Mouse (Mus musculus) limb, embryonic 13.5 days (tissue): ENCODE measurements around the gene Tnp2. TPM values are rescaled to one million over a fixed set of nuclear protein-coding genes. Genes with fewer than 3 reads are reported as not detected.

Experiments
- ATAC-seq: fragments of 200-750 bp; cut with Nextera tagmentation; 2 replicates; pipeline ENCODE4 v1.8.0; 2017; ENCODE audit warnings: low read depth, moderate number of reproducible peaks, moderate TSS enrichment; ENCODE audit not compliant: low FRiP score
- H3K27ac ChIP-seq: fragments of 300-500 bp; sonication (generic); 2 replicates; pipeline ENCODE4 v1.5.1; 2015; ENCODE audit warnings: inconsistent platforms, mild to moderate bottlenecking, moderate library complexity
- H3K27me3 ChIP-seq: fragments of 300-500 bp; sonication (generic); 2 replicates; pipeline ENCODE4 v1.6.1; 2015; ENCODE audit warnings: mild to moderate bottlenecking, inconsistent platforms
- H3K36me3 ChIP-seq: fragments of 300-500 bp; sonication (generic); 2 replicates; pipeline ENCODE4 v1.6.1; 2015; ENCODE audit warnings: inconsistent platforms, mild to moderate bottlenecking, moderate library complexity
- H3K4me1 ChIP-seq: fragments of 300-500 bp; sonication (generic); 2 replicates; pipeline ENCODE4 v1.6.1; 2015; ENCODE audit warnings: inconsistent platforms
- H3K4me2 ChIP-seq: fragments of 300-500 bp; sonication (generic); replicated peaks from 2 replicates; pipeline ENCODE4 v1.6.1; 2015; ENCODE audit warnings: inconsistent platforms, mild to moderate bottlenecking, moderate library complexity
- H3K4me3 ChIP-seq: fragments of 300-500 bp; sonication (generic); 2 replicates; pipeline ENCODE4 v1.5.1; 2015; ENCODE audit warnings: moderate library complexity, mild to moderate bottlenecking, inconsistent platforms
- H3K9ac ChIP-seq: fragments of 300-500 bp; sonication (generic); 2 replicates; pipeline ENCODE4 v1.6.1; 2015; ENCODE audit warnings: mild to moderate bottlenecking, inconsistent platforms
- H3K9me3 ChIP-seq: fragments of 300-500 bp; sonication (generic); 2 replicates; pipeline ENCODE4 v1.6.1; 2016; ENCODE audit warnings: inconsistent platforms
- WGBS: fragments of 180-500 bp; shearing (Covaris S2); methylation state at CpG from one replicate; pipeline ENCODE4 v1.1.7; 2015; 5-methylcytosine and 5-hydroxymethylcytosine counted together
- polyA plus RNA-seq: library from polyadenylated mRNA; unstranded; fragments of >200 nt; fragmentation: Nextera tagmentation; extraction: Ambion mirVana; gene quantifications from 2 replicates; pipeline ENCODE4 v1.2.1, GENCODE M21; 2015

Gene Tnp2
- polyA plus RNA-seq, 1 experiment from 2014 or later: not detected

GRCm38 (mm10) chr16:10762569-10763180, 25.8 kb downstream of the Tnp2 start:
- Histone ChIP-seq H3K4me1 (no peaks in the 10 kb centered on the region), H3K4me3 (no peak overlapping the region), H3K36me3 (no peaks in the 10 kb centered on the region), H3K27ac (no peak overlapping the region), H3K27me3 (no peaks in the 10 kb centered on the region), H3K9me3 (no peaks in the 10 kb centered on the region), H3K4me2 (no peak overlapping the region), H3K9ac (no peak overlapping the region)
- WGBS: 69% methylated on average over 5 of the region's 5 CpGs
- ATAC-seq: no peak

DNA sequence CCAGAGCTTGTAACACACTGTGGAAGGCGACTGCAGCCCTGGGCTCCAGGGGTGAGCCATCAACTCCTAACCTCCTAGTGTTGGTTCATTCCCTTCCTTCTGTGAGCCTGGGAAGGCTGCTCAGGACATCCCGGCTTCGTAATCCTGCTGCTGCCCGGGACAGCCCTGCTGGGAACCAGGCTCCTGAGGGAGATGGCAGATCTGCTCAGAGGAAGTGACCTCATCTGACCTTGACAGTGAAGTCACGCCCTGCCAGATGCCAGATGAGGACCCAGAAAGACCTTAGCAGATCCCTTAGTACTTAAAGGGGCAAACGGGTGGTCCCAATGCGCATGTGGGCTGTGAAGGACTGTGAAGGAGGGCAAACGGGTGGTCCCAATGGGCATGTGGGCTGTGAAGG, 27.3 kb downstream of the Tnp2 start:
- Histone ChIP-seq H3K27ac (no peak overlapping the region), H3K36me3 (no peaks in the 10 kb centered on the region)

GRCm38 (mm10) chr16:10756168-10756567, 32.3 kb downstream of the Tnp2 start:
- H3K4me3 ChIP-seq: no peak overlapping the region
- H3K36me3 ChIP-seq: no peaks in the 10 kb centered on the region
- WGBS: 61% methylated on average over 6 of the region's 6 CpGs
- H3K27ac ChIP-seq: no peak overlapping the region
- no peaks in the 10 kb centered on the region for H3K27me3 ChIP-seq
- no peaks in the 10 kb centered on the region for H3K9me3 ChIP-seq
- no peak overlapping the region for H3K9ac ChIP-seq
- H3K4me1 ChIP-seq: no peaks in the 10 kb centered on the region
- H3K4me2 ChIP-seq: no peak overlapping the region
- ATAC-seq: no peak

More for the DNA sequence above, 27.3 kb downstream of the Tnp2 start:
- H3K9me3 ChIP-seq: no peaks in the 10 kb centered on the region
- no peak overlapping the region for H3K4me3 ChIP-seq
- no peak overlapping the region for H3K9ac ChIP-seq
- no peaks in the 10 kb centered on the region for H3K27me3 ChIP-seq
- no peaks in the 10 kb centered on the region for H3K4me1 ChIP-seq
- ATAC-seq: no peak
- 56% methylated on average over 8 of the region's 8 CpGs for WGBS
- H3K4me2 ChIP-seq: no peak overlapping the region

GRCm38 (mm10) chr16:10754521-10755296, 33.8 kb downstream of the Tnp2 start:
- Histone ChIP-seq H3K4me3 (no peak overlapping the region), H3K36me3 (no peaks in the 10 kb centered on the region), H3K27ac (no peak overlapping the region), H3K27me3 (no peaks in the 10 kb centered on the region), H3K9me3 (no peaks in the 10 kb centered on the region), H3K4me2 (no peak overlapping the region), H3K9ac (no peak overlapping the region), H3K4me1 (peaks cover 9% of the 10 kb centered on the region)
- 89% methylated on average over 3 of the region's 3 CpGs for WGBS
- ATAC-seq: no peak

DNA sequence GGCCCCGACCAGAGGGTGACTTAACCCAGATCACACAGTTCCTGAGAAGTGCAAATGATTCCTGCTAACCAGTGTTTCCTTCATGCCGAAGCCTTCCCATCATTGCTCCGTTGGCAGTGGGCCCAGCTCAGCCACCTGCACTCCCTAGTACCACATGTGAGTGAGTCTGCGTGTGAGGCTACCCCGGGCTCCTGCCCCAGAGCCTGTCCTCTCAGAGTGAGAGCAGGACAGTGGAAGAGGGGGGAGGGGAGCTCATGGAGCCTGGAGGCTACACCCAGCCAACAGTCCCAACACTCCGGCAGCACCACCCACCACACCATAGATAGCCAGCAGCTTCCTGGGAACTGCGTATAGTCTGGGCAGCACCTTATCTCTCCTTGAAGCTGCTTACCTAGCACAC, 38.6 kb downstream of the Tnp2 start:
- Histone ChIP-seq H3K27me3 (no peaks in the 10 kb centered on the region), H3K4me3 (no peak overlapping the region), H3K27ac (no peak overlapping the region), H3K9ac (no peak overlapping the region), H3K4me2 (no peak overlapping the region), H3K36me3 (no peaks in the 10 kb centered on the region), H3K4me1 (peaks cover 25% of the 10 kb centered on the region), H3K9me3 (no peaks in the 10 kb centered on the region)
- peak; percentile 73 for ATAC-seq
- WGBS: 38% methylated on average over 7 of the region's 7 CpGs

GRCm38 (mm10) chr16:10749226-10749625, 39.2 kb downstream of the Tnp2 start:
- Histone ChIP-seq H3K4me1 (peaks cover 31% of the 10 kb centered on the region), H3K27me3 (no peaks in the 10 kb centered on the region), H3K9ac (no peak overlapping the region), H3K4me2 (no peak overlapping the region), H3K27ac (no peak overlapping the region), H3K4me3 (no peak overlapping the region), H3K9me3 (no peaks in the 10 kb centered on the region), H3K36me3 (no peaks in the 10 kb centered on the region)
- WGBS: 59% methylated on average over 7 of the region's 7 CpGs
- ATAC-seq: 0 out of 2 replicates have a peak, but pooled peaks have one; percentile 13

- Histone ChIP-seq H3K27ac (no peak overlapping the region), H3K9ac (no peak overlapping the region), H3K4me1 (peaks cover 33% of the 10 kb centered on the region), H3K4me3 (no peak overlapping the region), H3K9me3 (no peaks in the 10 kb centered on the region), H3K27me3 (no peaks in the 10 kb centered on the region), H3K36me3 (no peaks in the 10 kb centered on the region), H3K4me2 (no peak overlapping the region)
- ATAC-seq: no peak
- WGBS: 71% methylated on average over 2 of the region's 2 CpGs
Measured at GRCm38 (mm10) chr16:10741082-10741481, 47.4 kb downstream of the Tnp2 start.

GRCm38 (mm10) chr16:10739854-10740398, 48.5 kb downstream of the Tnp2 start:
- Histone ChIP-seq H3K27me3 (no peaks in the 10 kb centered on the region), H3K9me3 (no peaks in the 10 kb centered on the region), H3K27ac (no peak overlapping the region), H3K9ac (no peak overlapping the region), H3K4me1 (peaks cover 27% of the 10 kb centered on the region), H3K4me2 (no peak overlapping the region), H3K4me3 (no peak overlapping the region), H3K36me3 (no peaks in the 10 kb centered on the region)
- ATAC-seq: no peak
- WGBS: 68% methylated on average over 9 of the region's 9 CpGs

DNA sequence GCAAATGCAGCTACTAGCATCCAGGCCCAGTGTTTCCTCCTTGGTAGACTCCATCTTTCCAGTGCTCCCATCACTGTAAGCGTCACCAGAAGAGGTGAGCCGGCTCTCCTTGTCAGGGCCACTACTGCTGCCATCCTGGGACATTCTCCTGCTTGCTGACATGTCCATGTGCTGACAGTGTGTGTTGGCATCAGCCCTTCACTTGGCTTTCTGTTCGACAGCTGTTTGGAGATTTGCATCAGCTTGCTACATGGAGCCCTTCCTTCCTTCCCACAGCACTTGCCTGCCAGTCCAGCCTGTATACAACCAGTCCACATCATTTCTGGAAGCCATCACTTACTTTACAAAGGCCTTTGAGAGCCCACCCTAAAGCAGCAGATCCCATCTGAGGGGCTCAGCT, 49.6 kb downstream of the Tnp2 start:
- Histone ChIP-seq H3K9me3 (no peaks in the 10 kb centered on the region), H3K4me3 (no peak overlapping the region), H3K27me3 (no peaks in the 10 kb centered on the region), H3K27ac (no peak overlapping the region), H3K36me3 (no peaks in the 10 kb centered on the region), H3K9ac (no peak overlapping the region), H3K4me2 (no peak overlapping the region), H3K4me1 (peaks cover 18% of the 10 kb centered on the region)
- no peak for ATAC-seq
- 89% methylated on average over 3 of the region's 3 CpGs for WGBS

Other genes with a start within 250 kb of the Tnp2 start
- 23.5 and 27.1 TPM in 2 replicates for gene Dexi, start 245.6 kb downstream of the Tnp2 start, polyA plus RNA-seq
- 38.2 and 42.1 TPM in 2 replicates for gene Clec16a, start 243.3 kb downstream of the Tnp2 start, polyA plus RNA-seq
- 15.3 and 15.5 TPM in 2 replicates for gene Socs1, start 3.1 kb downstream of the Tnp2 start, polyA plus RNA-seq
- not detected in 2 replicates for gene Prm3, start 2.3 kb upstream of the Tnp2 start, polyA plus RNA-seq
- not detected in 2 replicates for gene Prm2, start 7.5 kb upstream of the Tnp2 start, polyA plus RNA-seq
- 0.49 and 0.83 TPM in 2 replicates for gene Prm1, start 17.2 kb upstream of the Tnp2 start, polyA plus RNA-seq
- gene Gm11172, start 24.3 kb upstream of the Tnp2 start, polyA plus RNA-seq: not detected in 2 replicates
- gene Rmi2, start 46.4 kb upstream of the Tnp2 start, polyA plus RNA-seq: 4.2 and 4.8 TPM in 2 replicates